Mouse (Mus musculus) C2C12 (cell line): ENCODE data around the gene Alox12e.

Source experiments
- CEBPB ChIP-seq: IDR thresholded peaks from one replicate; pipeline ENCODE4 v1.6.1; 2011; ENCODE audit warnings: low read depth, mild to moderate bottlenecking, control low read depth, moderate library complexity
- CTCF ChIP-seq: IDR thresholded peaks from one replicate; pipeline ENCODE4 v1.5.1; 2011; ENCODE audit not compliant: control insufficient read depth, insufficient read depth, insufficient read length
- FOSL1 ChIP-seq: IDR thresholded peaks from one replicate; pipeline ENCODE4 v1.8.0; 2011; ENCODE audit warnings: mild to moderate bottlenecking, low read length; ENCODE audit not compliant: poor library complexity, insufficient read depth, severe bottlenecking
- MAX ChIP-seq: IDR thresholded peaks from one replicate; pipeline ENCODE4 v1.6.1; 2011; ENCODE audit warnings: mild to moderate bottlenecking, control low read depth

- TF ChIP-seq CTCF: no peak
- no peak for TF ChIP-seq CEBPB
- TF ChIP-seq MAX: no peak
- no peak for TF ChIP-seq FOSL1
Observed at GRCm38 (mm10) chr11:70347861-70348260, 25.4 kb upstream of the Alox12e start.
